Mouse (Mus musculus) erythroid progenitor cell, adult 5-6 weeks (primary cell): Measurements from ENCODE around the gene Dnajc3. TPM values are rescaled to one million over a fixed set of nuclear protein-coding genes. Genes with fewer than 3 reads are reported as not detected.

Experiments used
- ATAC-seq: replicated peaks from 2 replicates; pipeline ENCODE4 v1.8.0; 2016; ENCODE audit warnings: moderate number of reproducible peaks, mild to moderate bottlenecking, moderate TSS enrichment, inconsistent platforms; ENCODE audit not compliant: poor library complexity, low FRiP score, severe bottlenecking
- total RNA-seq, 2 experiments: library from RNA; stranded (forward) in 1 of 2; stranded (reverse) in 1 of 2; fragments of 150-400 nt in 1 of 2; fragments of 186-747, 209-891 nt in 1 of 2; gene quantifications; 2 replicates each; pipeline versions ENCODE4 v1.2.3 to v1.2.4; 2015 to 2017; ENCODE audit warnings: low replicate concordance in 2 of 2

The Dnajc3 gene
- total RNA-seq, 2 experiments from 2014 or later: 27.8 to 32.7 TPM

GRCm38 (mm10) chr14:118929779-118930178 lies 8.0 kb upstream of the Dnajc3 start:
- no peak for ATAC-seq

DNA sequence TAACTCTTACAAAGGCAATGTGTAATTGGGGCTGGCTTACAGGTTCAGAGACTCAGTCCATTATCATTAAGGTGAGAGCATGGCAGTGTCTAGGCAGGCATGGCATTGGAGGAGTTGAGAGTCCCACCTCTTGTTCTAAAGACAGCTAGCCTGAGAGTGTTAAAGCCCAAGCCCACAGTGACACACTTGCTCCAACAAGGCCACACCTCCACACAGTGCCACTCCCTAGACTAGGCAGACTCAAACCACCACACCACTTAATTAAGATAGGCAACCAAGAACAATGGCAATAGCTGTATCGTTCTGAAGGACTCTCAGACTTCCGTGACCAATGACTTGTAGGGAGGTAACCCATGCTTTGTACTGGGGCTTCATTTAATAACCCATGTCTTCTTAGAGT lies 7.0 kb upstream of the Dnajc3 start:
- ATAC-seq: no peak

- ATAC-seq: no peak
Observed at GRCm38 (mm10) chr14:118931181-118931580, 6.6 kb upstream of the Dnajc3 start.

GRCm38 (mm10) chr14:118932956-118933355 lies 4.8 kb upstream of the Dnajc3 start:
- no peak for ATAC-seq

- ATAC-seq: no peak
Observed at GRCm38 (mm10) chr14:118934686-118935085, 3.1 kb upstream of the Dnajc3 start.

GRCm38 (mm10) chr14:118936236-118936635 lies 1.5 kb upstream of the Dnajc3 start:
- no peak for ATAC-seq

GRCm38 (mm10) chr14:118936952-118937351 lies 824 bp upstream of the Dnajc3 start:
- ATAC-seq: 0 out of 2 replicates have a peak, but pooled peaks have one; percentile 3

DNA sequence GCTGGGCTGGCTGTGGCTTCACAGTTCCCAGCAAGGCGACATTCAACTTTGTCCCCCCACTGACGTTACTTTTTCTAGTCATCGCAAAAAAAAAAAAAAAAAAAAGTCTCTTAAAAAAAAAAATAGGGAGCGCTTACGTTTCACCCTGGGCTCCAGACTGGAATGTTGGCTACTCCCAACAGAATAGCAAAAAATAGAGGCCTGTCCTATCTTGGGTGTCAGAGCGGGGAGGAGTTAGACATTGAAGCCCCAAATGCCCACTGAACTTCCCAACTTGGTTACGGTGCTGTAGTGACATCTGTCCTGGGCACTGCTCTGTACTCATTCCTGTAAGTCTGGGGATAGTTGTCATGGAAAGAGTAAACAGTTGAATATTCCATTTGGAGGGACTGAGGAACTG lies 775 bp downstream of the Dnajc3 start:
- ATAC-seq: 0 out of 2 replicates have a peak, but pooled peaks have one; percentile 22

GRCm38 (mm10) chr14:118940796-118941495 lies 3.2 kb downstream of the Dnajc3 start:
- no peak for ATAC-seq

DNA sequence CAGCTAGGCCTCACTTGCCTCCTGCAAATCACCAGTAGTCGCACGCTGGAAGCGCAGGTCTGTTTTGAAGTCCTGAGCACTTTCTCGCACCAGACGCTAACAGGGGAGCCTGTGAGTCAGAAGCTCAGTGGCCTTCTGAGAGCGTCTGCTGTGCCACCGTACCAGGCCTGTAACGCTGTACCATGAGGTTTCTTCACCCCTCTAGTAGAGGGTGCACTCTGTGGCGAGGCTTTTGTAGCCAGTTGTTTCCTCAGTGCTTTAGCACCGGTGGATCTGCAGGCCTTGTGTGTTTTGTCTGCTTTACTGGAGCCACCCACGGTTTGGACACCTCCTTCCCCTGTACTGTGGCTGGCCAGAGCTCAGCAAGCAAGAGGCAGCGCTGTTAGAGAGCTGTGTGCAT lies 4.3 kb downstream of the Dnajc3 start:
- no peak for ATAC-seq

- no peak for ATAC-seq
Observed at GRCm38 (mm10) chr14:118944702-118945101, 6.9 kb downstream of the Dnajc3 start.

GRCm38 (mm10) chr14:118948841-118949240 lies 11.1 kb downstream of the Dnajc3 start:
- ATAC-seq: no peak

DNA sequence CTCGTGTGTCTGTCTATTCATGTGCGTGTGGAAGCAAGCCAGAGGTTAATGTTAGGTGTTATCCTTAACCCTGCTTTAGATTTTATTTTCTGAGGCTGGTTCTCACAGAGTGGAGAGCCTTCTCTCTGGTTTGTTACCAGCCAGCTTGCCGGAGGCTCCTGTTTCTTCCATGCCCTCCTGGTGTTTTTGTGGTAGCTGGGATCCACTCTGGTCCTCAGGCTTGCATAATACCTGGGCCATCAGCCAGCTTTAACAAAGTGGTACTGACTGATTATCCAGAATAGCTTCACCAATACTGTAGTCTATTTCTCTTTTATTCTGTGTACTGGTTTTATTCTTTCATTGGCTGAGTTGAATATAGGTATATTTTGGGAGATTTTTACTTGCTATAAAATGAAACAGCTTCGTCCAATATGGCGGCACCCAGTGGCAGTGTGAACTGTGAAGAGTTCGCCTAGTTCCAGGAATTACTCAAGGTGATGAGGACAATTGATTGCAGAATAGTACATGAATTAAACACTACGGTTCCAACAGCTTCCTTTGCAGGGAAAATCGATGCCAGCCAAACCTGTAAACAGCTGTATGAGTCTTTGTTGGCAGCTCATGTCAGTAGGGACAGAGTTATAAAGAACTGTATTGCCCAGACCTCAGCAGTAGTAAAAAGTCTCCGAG lies 14.3 kb downstream of the Dnajc3 start:
- ATAC-seq: no peak

DNA sequence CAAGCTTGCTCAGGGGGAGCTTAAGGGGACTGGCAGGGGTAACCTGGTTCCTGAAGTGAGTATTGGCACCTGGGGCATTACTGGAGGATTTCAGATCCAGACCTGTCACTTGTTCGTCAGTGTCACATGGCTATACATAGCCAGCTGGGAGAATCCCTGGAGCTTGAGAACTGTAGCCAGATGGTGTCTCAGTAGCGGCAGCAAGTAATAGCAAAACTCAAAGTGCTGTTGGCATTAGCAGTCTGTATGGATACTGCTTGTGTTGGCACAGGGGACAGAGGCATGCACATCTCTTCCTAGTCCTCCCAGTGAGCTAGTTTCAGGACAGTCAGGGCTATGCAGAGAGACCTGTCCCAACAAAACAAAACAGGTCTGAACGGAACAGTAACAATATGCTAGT lies 20.2 kb downstream of the Dnajc3 start:
- ATAC-seq: no peak

GRCm38 (mm10) chr14:118965356-118966000 lies 27.7 kb downstream of the Dnajc3 start:
- ATAC-seq: no peak

GRCm38 (mm10) chr14:118967646-118968045 lies 29.9 kb downstream of the Dnajc3 start:
- no peak for ATAC-seq

GRCm38 (mm10) chr14:118972268-118972667 lies 34.5 kb downstream of the Dnajc3 start:
- no peak for ATAC-seq

GRCm38 (mm10) chr14:118977136-118977816 lies 39.5 kb downstream of the Dnajc3 start:
- no peak for ATAC-seq

DNA sequence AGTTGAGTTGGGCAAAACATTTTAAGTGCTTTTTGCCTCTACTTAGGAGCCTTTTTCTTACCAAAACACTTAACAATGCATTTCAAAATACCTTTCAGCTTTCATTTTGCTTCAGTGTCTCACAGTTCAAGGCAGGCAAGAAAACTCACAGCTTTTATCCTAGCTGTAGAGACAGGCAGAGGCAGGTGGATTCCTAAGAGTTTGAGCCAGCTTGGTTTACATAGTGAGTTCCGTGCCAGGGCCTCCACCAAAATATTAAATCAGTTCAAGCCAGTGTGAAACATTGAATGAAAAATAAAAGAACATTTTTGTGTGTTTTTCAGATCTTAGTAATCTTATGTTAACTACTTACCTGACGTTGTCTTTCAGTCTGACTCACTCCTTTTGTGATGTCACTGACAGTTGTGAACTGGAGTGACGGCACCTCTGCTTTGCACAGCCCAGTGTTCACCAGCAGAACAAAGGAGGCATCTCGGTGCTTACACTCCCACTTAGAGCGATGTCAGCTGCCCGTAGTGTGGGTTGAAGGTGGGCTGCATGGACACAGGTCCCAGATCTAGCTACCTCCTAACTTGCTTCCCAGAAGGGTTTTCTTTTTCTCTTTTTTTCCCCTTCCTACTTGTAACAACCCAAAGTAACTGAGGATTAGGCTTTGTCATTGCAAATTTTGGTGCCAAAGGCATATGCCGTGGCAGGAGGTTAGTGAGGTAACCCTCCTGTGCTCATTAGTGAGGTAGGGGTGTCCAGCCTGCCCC lies 42.0 kb downstream of the Dnajc3 start:
- no peak for ATAC-seq

DNA sequence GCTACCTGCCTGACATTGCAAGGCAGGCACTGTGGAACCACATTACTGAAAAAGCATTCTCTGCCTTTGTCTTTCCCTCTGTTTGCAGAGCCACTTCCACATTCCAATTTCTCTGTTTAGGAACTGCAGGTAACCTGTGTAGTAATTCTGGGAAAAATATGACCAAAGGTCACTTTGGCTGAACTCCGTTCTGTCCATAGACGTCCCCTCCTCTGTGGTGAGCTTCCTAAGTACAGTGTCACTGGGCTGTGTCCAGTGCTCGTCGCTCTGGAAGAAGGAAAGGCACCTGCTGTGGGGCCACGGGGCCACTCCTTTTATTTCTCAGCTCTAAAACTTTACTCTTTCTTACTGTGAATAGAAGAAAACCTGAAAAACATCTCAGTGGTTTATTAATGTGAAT lies 42.6 kb downstream of the Dnajc3 start:
- no peak for ATAC-seq
